Comparison of ENCODE assay signal across 9 mouse cellular contexts in genomic region chr15:97376792-97377222, GRCm38 (mm10).
DNase-seq lines count a peak whose midpoint lies in the region; ATAC-seq lines count a peak whose summit lies in the region.
"Had no signal": no experiment of that assay in that cellular context is flagged by ENCODE, and none has a peak within 500 bp of the region (broad histone marks: within the 10 kb centered on the region; RNA-seq: fewer than 3 reads in every experiment).

No protein-coding gene starts in this region.

- H3K36me3 ChIP-seq in hindbrain, embryonic 12.5 days = no peaks in the 10 kb centered on the region
- H3K36me3 ChIP-seq in hindbrain, embryonic 16.5 days (ENCODE audit: control insufficient read depth, insufficient read depth, low read length) = no peaks in the 10 kb centered on the region
- no peaks in the 10 kb centered on the region for H3K36me3 ChIP-seq in embryonic facial prominence, embryonic 11.5 days (replicated peaks; ENCODE audit: control insufficient read depth, insufficient read depth, low read depth, low read length)
- no peaks in the 10 kb centered on the region for H3K36me3 ChIP-seq in neural tube, embryonic 13.5 days
- no peaks in the 10 kb centered on the region for H3K36me3 ChIP-seq in forebrain, embryonic 12.5 days (replicated peaks)

- peaks cover 14% of the 10 kb centered on the region for H3K4me1 ChIP-seq in hindbrain, embryonic 12.5 days
- H3K4me1 ChIP-seq in hindbrain, embryonic 16.5 days (ENCODE audit: control insufficient read depth, insufficient read depth, low read depth, low read length) = no peaks in the 10 kb centered on the region
- H3K4me1 ChIP-seq in embryonic facial prominence, embryonic 11.5 days (ENCODE audit: control insufficient read depth, insufficient read depth, low read length) = no peaks in the 10 kb centered on the region
- H3K4me1 ChIP-seq in neural tube, embryonic 13.5 days (replicated peaks) = peaks cover 19% of the 10 kb centered on the region
- H3K4me1 ChIP-seq in forebrain, embryonic 12.5 days = peaks cover 16% of the 10 kb centered on the region; the same call in 1 of the 2 replicates

- H3K27me3 ChIP-seq in hindbrain, embryonic 12.5 days = peaks cover 16% of the 10 kb centered on the region; the same call in 1 of the 2 replicates
- 0 out of 2 replicates have a peak, but pooled peaks cover 2% of the 10 kb centered on the region for H3K27me3 ChIP-seq in hindbrain, embryonic 16.5 days (replicated peaks; ENCODE audit: control insufficient read depth, insufficient read depth, low read length)
- H3K27me3 ChIP-seq in embryonic facial prominence, embryonic 11.5 days (ENCODE audit: control insufficient read depth, insufficient read depth, low read length) = no peaks in the 10 kb centered on the region
- peaks cover 17% of the 10 kb centered on the region; the same call in 1 of the 2 replicates for H3K27me3 ChIP-seq in neural tube, embryonic 13.5 days
- H3K27me3 ChIP-seq in forebrain, embryonic 12.5 days = peaks cover 15% of the 10 kb centered on the region

- H3K9ac ChIP-seq in hindbrain, embryonic 12.5 days = no peak overlapping the region
- no peak overlapping the region for H3K9ac ChIP-seq in hindbrain, embryonic 16.5 days (ENCODE audit: low read depth, low read length)
- 0 out of 2 replicates have a peak overlapping the region, but pooled peaks have one; percentile 14 for H3K9ac ChIP-seq in embryonic facial prominence, embryonic 11.5 days (replicated peaks; ENCODE audit: low read length)
- no peak overlapping the region for H3K9ac ChIP-seq in neural tube, embryonic 13.5 days
- no peak overlapping the region for H3K9ac ChIP-seq in forebrain, embryonic 12.5 days

- 9% methylated on average over 19 of the region's 19 CpGs for WGBS in hindbrain, embryonic 12.5 days
- WGBS in hindbrain, embryonic 16.5 days = 22% methylated on average over 19 of the region's 19 CpGs
- 18% methylated on average over 19 of the region's 19 CpGs for WGBS in embryonic facial prominence, embryonic 11.5 days
- WGBS in neural tube, embryonic 13.5 days = 11% methylated on average over 19 of the region's 19 CpGs
- WGBS in forebrain, embryonic 12.5 days = 13% methylated on average over 19 of the region's 19 CpGs

- ATAC-seq in hindbrain, embryonic 12.5 days (ENCODE audit: low FRiP score) = no peak
- ATAC-seq in hindbrain, embryonic 16.5 days = no peak
- no peak for ATAC-seq in embryonic facial prominence, embryonic 11.5 days (replicated peaks; ENCODE audit: insufficient number of reproducible peaks, low FRiP score, low TSS enrichment, low read depth)
- ATAC-seq in neural tube, embryonic 13.5 days (ENCODE audit: low read depth) = no peak
- ATAC-seq in forebrain, embryonic 12.5 days (ENCODE audit: low FRiP score) = no peak

- no peaks in the 10 kb centered on the region for H3K9me3 ChIP-seq in hindbrain, embryonic 12.5 days (replicated peaks)
- no peaks in the 10 kb centered on the region for H3K9me3 ChIP-seq in hindbrain, embryonic 16.5 days (ENCODE audit: control insufficient read depth, low read length)
- no peaks in the 10 kb centered on the region for H3K9me3 ChIP-seq in embryonic facial prominence, embryonic 11.5 days (replicated peaks; ENCODE audit: control insufficient read depth, low read length)
- no peaks in the 10 kb centered on the region for H3K9me3 ChIP-seq in neural tube, embryonic 13.5 days
- H3K9me3 ChIP-seq in forebrain, embryonic 12.5 days = no peaks in the 10 kb centered on the region

- no peak for DNase-seq in embryonic facial prominence, embryonic 11.5 days (ENCODE audit: low spot score)
- DNase-seq in kidney, postnatal 36 days = peak; percentile 10 to 17
- DNase-seq in layer of hippocampus, adult 11-12 months (ENCODE audit: low spot score) = no peak
- no peak for DNase-seq in layer of hippocampus, adult 8-10 months (ENCODE audit: low spot score in 2 of 2)

- H3K4me3 ChIP-seq in hindbrain, embryonic 12.5 days = no peak overlapping the region
- no peak overlapping the region for H3K4me3 ChIP-seq in hindbrain, embryonic 16.5 days (ENCODE audit: low read length)
- H3K4me3 ChIP-seq in embryonic facial prominence, embryonic 11.5 days (ENCODE audit: low read depth, low read length) = no peak overlapping the region
- H3K4me3 ChIP-seq in neural tube, embryonic 13.5 days = no peak overlapping the region
- H3K4me3 ChIP-seq in forebrain, embryonic 12.5 days (replicated peaks) = no peak overlapping the region
- H3K4me3 ChIP-seq: myocyte had no signal

- H3K4me2 ChIP-seq in hindbrain, embryonic 12.5 days (replicated peaks) = peak overlapping the region; percentile 24
- no peak overlapping the region for H3K4me2 ChIP-seq in hindbrain, embryonic 16.5 days (ENCODE audit: low read length)
- H3K4me2 ChIP-seq in embryonic facial prominence, embryonic 11.5 days (ENCODE audit: low read depth, low read length) = no peak overlapping the region
- peak overlapping the region; percentile 9; the same call in 1 of the 2 replicates for H3K4me2 ChIP-seq in neural tube, embryonic 13.5 days
- no peak overlapping the region for H3K4me2 ChIP-seq in forebrain, embryonic 12.5 days

- no peak overlapping the region for H3K27ac ChIP-seq in hindbrain, embryonic 12.5 days
- H3K27ac ChIP-seq in hindbrain, embryonic 16.5 days (ENCODE audit: low read depth, low read length) = no peak overlapping the region
- H3K27ac ChIP-seq in embryonic facial prominence, embryonic 11.5 days (replicated peaks; ENCODE audit: low read depth, low read length) = no peak overlapping the region
- no peak overlapping the region for H3K27ac ChIP-seq in neural tube, embryonic 13.5 days (replicated peaks)
- no peak overlapping the region for H3K27ac ChIP-seq in forebrain, embryonic 12.5 days

Comparison
In these comparisons a context has a peak if more than half of its experiments do, and no peak if none do; other contexts are left out.
1. H3K4me2 ChIP-seq: peak in hindbrain, embryonic 12.5 days (single experiment) and neural tube, embryonic 13.5 days (single experiment); none in hindbrain, embryonic 16.5 days (single experiment), embryonic facial prominence, embryonic 11.5 days (single experiment) and forebrain, embryonic 12.5 days (single experiment).
2. DNase-seq: peak in kidney, postnatal 36 days (2 of 2); none in embryonic facial prominence, embryonic 11.5 days (single experiment), layer of hippocampus, adult 11-12 months (single experiment) and layer of hippocampus, adult 8-10 months (0 of 2).